Mouse (Mus musculus) midbrain, embryonic 11.5 days (tissue): ENCODE data around the gene Acot5. TPM values are rescaled to one million over a fixed set of nuclear protein-coding genes. Genes with fewer than 3 reads are reported as not detected.
A peak's percentile ranks its signal among the peaks of the same experiment; 100 is the strongest.

Experiments
- ATAC-seq: fragments of 200-750 bp; cut with Nextera tagmentation; 2 replicates; pipeline ENCODE4 v1.8.0; 2017; ENCODE audit warnings: moderate TSS enrichment, moderate library complexity; ENCODE audit not compliant: low FRiP score
- DNase-seq: peaks from one replicate; pipeline ENCODE4 v3.0.0; 2015; ENCODE audit warnings: low spot score; ENCODE audit errors: missing footprints
- H3K27ac ChIP-seq: fragments of 300-500 bp; sonication (generic); 2 replicates; pipeline ENCODE4 v1.5.1; 2014; ENCODE audit warnings: low read depth, low read length
- H3K27me3 ChIP-seq: fragments of 300-500 bp; sonication (generic); 2 replicates; pipeline ENCODE4 v1.6.1; 2014; ENCODE audit warnings: mild to moderate bottlenecking, low read length, moderate library complexity, mixed read lengths; ENCODE audit not compliant: control insufficient read depth, insufficient read depth
- H3K36me3 ChIP-seq: fragments of 300-500 bp; sonication (generic); 2 replicates; pipeline ENCODE4 v1.6.1; 2014; ENCODE audit warnings: mild to moderate bottlenecking, low read length, moderate library complexity, mixed read lengths; ENCODE audit not compliant: control insufficient read depth, insufficient read depth
- H3K4me1 ChIP-seq: fragments of 300-500 bp; sonication (generic); 2 replicates; pipeline ENCODE4 v1.6.1; 2014; ENCODE audit warnings: low read length; ENCODE audit not compliant: control insufficient read depth, insufficient read depth
- H3K4me2 ChIP-seq: fragments of 300-500 bp; sonication (generic); 2 replicates; pipeline ENCODE4 v1.6.1; 2014; ENCODE audit warnings: mild to moderate bottlenecking, moderate library complexity
- H3K4me3 ChIP-seq: fragments of 300-500 bp; sonication (generic); 2 replicates; pipeline ENCODE4 v1.5.1; 2014; ENCODE audit warnings: low read depth, low read length
- H3K9ac ChIP-seq: fragments of 300-500 bp; sonication (generic); 2 replicates; pipeline ENCODE4 v1.6.1; 2014; ENCODE audit warnings: low read length
- H3K9me3 ChIP-seq: fragments of 300-500 bp; sonication (generic); 2 replicates; pipeline ENCODE4 v1.6.1; 2016; ENCODE audit warnings: low read length; ENCODE audit not compliant: control insufficient read depth
- WGBS: fragments of 180-500 bp; shearing (Covaris S2); extraction: QIAGEN DNeasy Blood & Tissue Kit; methylation state at CpG from one replicate; pipeline ENCODE4 v1.1.7; 2014; 5-methylcytosine and 5-hydroxymethylcytosine counted together
- polyA plus RNA-seq: library from polyadenylated mRNA; unstranded; fragments of >200 nt; fragmentation: Nextera tagmentation; extraction: Ambion mirVana; gene quantifications from 2 replicates; pipeline ENCODE4 v1.2.1, GENCODE M21; 2014

Acot5 gene
- polyA plus RNA-seq, 1 experiment from 2014 or later, result not detected

DNA sequence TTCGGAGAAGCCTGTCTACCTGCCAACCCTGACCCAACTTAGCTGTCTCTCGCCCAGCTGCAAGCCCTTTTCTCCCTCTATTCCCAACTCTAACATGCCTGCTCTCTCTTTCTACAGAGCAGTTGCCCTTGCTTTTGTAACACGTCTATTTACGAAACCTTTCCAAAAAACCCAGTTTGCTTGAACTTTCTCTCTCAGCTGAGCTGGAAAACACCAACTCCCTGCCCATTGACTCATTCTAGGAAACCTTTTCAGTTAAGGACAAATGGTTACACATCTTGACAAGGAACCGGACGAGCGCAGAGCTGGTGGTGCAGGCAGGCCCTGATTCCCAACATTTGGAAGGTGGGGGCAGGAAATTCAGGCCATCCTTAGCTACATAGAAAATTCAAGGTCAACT lies 16.5 kb upstream of the Acot5 start:
- 88% methylated on average over 7 of the region's 7 CpGs for WGBS
- H3K36me3 ChIP-seq, result no peaks in the 10 kb centered on the region
- ATAC-seq, result no peak
- peaks cover 2% of the 10 kb centered on the region; the same call in 1 of the 2 replicates for H3K9me3 ChIP-seq
- H3K9ac ChIP-seq, result no peak overlapping the region
- peak; percentile 88 for DNase-seq
- no peaks in the 10 kb centered on the region for H3K4me1 ChIP-seq
- H3K4me2 ChIP-seq, result no peak overlapping the region
- H3K27me3 ChIP-seq, result peaks cover 15% of the 10 kb centered on the region
- H3K4me3 ChIP-seq, result no peak overlapping the region
- H3K27ac ChIP-seq, result no peak overlapping the region

DNA sequence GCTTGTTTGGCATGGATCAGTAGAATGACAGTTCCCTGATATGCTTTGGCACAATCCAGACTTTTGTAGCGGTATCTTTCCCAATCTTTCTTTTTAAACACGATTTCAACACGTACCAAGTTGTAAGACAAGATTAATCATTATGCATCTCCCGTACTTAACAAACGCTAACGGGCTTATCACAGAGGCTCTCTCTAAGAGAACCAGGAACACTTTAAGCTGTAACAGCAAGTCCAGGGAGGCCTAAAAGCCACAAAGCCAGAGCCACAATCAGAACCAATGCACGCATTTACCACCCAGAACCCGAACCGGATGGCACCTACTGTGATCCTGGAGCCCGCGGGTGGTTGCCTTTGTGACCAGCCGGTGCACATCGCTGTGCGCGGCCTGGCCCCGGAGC lies 16.0 kb upstream of the Acot5 start:
- H3K4me3 ChIP-seq, result peak overlapping the region; percentile 36
- H3K9ac ChIP-seq, result peak overlapping the region; percentile 48
- no peak for ATAC-seq
- no peaks in the 10 kb centered on the region; the same call in 1 of the 2 replicates for H3K9me3 ChIP-seq
- WGBS, result 16% methylated on average over 16 of the region's 16 CpGs
- DNase-seq, result peak; percentile 94
- H3K4me2 ChIP-seq, result peak overlapping the region; percentile 62
- no peak overlapping the region for H3K27ac ChIP-seq
- peaks cover 15% of the 10 kb centered on the region for H3K27me3 ChIP-seq
- H3K4me1 ChIP-seq, result no peaks in the 10 kb centered on the region
- no peaks in the 10 kb centered on the region for H3K36me3 ChIP-seq

DNA sequence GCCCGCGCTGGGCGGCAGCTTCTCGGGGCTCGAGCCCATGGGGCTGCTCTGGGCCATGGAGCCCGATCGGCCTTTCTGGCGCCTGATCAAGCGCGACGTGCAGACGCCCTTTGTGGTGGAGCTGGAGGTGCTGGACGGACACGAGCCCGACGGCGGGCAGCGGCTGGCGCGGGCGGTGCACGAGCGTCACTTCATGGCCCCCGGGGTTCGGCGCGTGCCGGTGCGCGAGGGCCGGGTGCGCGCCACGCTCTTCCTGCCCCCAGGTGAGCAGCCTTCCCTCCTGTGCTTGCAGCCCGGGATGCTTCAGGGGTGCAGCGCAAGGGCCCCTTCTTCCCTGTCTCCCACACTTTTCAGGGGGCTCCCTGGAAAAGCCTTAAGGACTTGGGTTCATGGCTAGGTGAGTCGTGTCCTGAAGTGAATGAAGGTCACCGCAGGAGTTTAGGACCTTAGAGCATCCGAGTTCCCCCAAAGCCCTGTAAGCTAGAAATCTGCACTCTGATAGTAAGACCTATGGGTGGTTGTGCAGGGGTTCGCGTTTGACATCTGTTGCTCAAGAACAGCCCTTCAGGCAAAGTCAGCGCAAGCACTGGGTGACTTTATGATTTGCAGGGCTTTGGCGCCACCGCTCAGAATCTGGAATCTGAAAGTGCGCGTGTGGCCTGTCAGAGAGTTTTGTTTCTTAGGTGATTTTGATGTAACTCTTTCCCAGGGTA lies 15.3 kb upstream of the Acot5 start:
- Histone ChIP-seq H3K36me3 (no peaks in the 10 kb centered on the region), H3K27me3 (peaks cover 15% of the 10 kb centered on the region), H3K4me1 (no peaks in the 10 kb centered on the region), H3K9ac (peak overlapping the region; percentile 48), H3K4me2 (peak overlapping the region; percentile 62), H3K9me3 (no peaks in the 10 kb centered on the region), H3K4me3 (peak overlapping the region; percentile 36), H3K27ac (no peak overlapping the region)
- DNase-seq, result peak; percentile 94
- ATAC-seq, result no peak
- 4% methylated on average over 28 of the region's 46 CpGs for WGBS

- Histone ChIP-seq H3K9ac (no peak overlapping the region), H3K4me2 (no peak overlapping the region), H3K4me3 (no peak overlapping the region), H3K27ac (no peak overlapping the region), H3K27me3 (no peaks in the 10 kb centered on the region), H3K36me3 (no peaks in the 10 kb centered on the region), H3K9me3 (no peaks in the 10 kb centered on the region; the same call in 1 of the 2 replicates), H3K4me1 (no peaks in the 10 kb centered on the region)
- ATAC-seq, result no peak
- peak; percentile 86 for DNase-seq
- 32% methylated on average over 2 of the region's 2 CpGs for WGBS
These were observed 8.2 kb upstream of the Acot5 start for GRCm38 (mm10) chr12:84060946-84061345.

DNA sequence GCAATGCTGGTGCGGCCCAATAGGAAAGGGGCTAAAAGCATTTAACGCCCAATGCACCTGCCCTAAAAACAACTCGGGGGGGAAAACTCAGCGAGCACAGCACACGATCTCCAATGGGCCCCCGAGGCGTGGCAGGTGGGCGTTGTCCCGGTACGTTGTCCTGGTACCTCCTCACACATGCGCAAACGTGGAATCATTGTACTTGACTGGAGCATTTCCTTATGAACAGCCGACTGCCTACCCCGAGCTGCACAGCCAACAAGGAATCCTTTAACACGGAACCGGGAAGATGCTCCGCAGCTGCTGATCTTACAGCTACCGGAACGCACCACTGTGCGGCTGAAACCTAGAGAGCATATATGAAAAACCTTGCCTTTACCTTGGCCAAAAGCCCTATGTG lies 6.8 kb upstream of the Acot5 start:
- no peaks in the 10 kb centered on the region for H3K27me3 ChIP-seq
- ATAC-seq (no peak), DNase-seq (no peak)
- H3K4me3 ChIP-seq, result no peak overlapping the region
- no peaks in the 10 kb centered on the region for H3K4me1 ChIP-seq
- no peak overlapping the region for H3K4me2 ChIP-seq
- 94% methylated on average over 20 of the region's 20 CpGs for WGBS
- no peaks in the 10 kb centered on the region for H3K36me3 ChIP-seq
- no peak overlapping the region for H3K27ac ChIP-seq
- no peak overlapping the region for H3K9ac ChIP-seq
- H3K9me3 ChIP-seq, result no peaks in the 10 kb centered on the region; the same call in 1 of the 2 replicates

- 64% methylated on average over 5 of the region's 5 CpGs for WGBS
- no peak for ATAC-seq
- no peak overlapping the region for H3K9ac ChIP-seq
- H3K4me1 ChIP-seq, result no peaks in the 10 kb centered on the region
- H3K36me3 ChIP-seq, result no peaks in the 10 kb centered on the region
- H3K9me3 ChIP-seq, result no peaks in the 10 kb centered on the region; the same call in 1 of the 2 replicates
- no peak for DNase-seq
- no peak overlapping the region for H3K27ac ChIP-seq
- H3K4me2 ChIP-seq, result no peak overlapping the region
- no peak overlapping the region for H3K4me3 ChIP-seq
- peaks cover 5% of the 10 kb centered on the region; the same call in 1 of the 2 replicates for H3K27me3 ChIP-seq
These were observed 5.9 kb upstream of the Acot5 start for GRCm38 (mm10) chr12:84063228-84063627.

DNA sequence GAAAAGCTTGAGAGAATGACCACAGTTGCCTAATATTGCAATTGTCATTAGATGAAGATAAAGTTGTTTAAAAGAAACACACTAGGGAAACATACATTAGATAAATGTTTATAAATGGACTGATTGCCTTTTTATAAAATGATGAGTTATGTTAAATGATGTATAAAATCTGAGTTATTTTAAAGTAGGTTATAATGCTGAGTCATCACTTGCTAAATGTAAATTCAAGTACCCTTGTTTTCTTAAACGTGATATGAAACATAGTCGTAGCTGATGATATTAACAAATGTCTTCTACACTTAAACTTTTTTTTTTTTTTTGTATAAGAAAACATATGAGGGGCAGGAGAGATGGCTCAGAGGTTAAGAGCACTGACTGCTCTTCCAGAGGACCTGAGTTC lies 5.3 kb upstream of the Acot5 start:
- Histone ChIP-seq H3K4me1 (no peaks in the 10 kb centered on the region), H3K9ac (no peak overlapping the region), H3K4me2 (no peak overlapping the region), H3K27ac (no peak overlapping the region), H3K36me3 (no peaks in the 10 kb centered on the region), H3K9me3 (no peaks in the 10 kb centered on the region; the same call in 1 of the 2 replicates), H3K4me3 (no peak overlapping the region), H3K27me3 (peaks cover 11% of the 10 kb centered on the region)
- DNase-seq (no peak), ATAC-seq (no peak)
- 82% methylated on average over 2 of the region's 2 CpGs for WGBS

DNA sequence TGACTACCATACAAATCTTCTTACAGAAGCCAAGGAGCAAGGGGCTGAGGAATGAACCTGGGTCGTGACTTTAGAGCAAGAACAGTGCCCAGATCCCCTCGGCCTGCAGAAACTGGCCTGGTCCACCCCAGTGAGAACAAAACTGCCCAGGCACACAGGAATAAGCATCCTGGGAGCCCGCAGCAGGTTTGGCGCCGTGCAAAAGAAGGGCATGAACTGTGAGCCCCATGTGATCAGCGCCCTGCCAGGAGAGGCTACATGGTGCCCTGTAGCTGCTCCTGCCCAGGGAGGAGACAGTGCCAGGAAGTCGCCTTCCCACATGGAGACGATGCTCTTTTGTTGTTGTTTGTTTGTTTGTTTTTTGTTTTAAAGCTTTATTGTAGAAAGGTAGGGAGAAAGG lies 4.5 kb upstream of the Acot5 start:
- peaks cover 16% of the 10 kb centered on the region for H3K27me3 ChIP-seq
- H3K27ac ChIP-seq, result no peak overlapping the region
- ATAC-seq (no peak), DNase-seq (peak; percentile 72)
- H3K9ac ChIP-seq, result no peak overlapping the region
- WGBS, result 78% methylated on average over 8 of the region's 8 CpGs
- no peaks in the 10 kb centered on the region; the same call in 1 of the 2 replicates for H3K9me3 ChIP-seq
- H3K4me1 ChIP-seq, result no peaks in the 10 kb centered on the region
- H3K36me3 ChIP-seq, result no peaks in the 10 kb centered on the region
- no peak overlapping the region for H3K4me3 ChIP-seq
- H3K4me2 ChIP-seq, result no peak overlapping the region

GRCm38 (mm10) chr12:84067752-84068151 lies 1.4 kb upstream of the Acot5 start:
- peak; percentile 70 for DNase-seq
- Histone ChIP-seq H3K4me1 (no peaks in the 10 kb centered on the region), H3K9me3 (no peaks in the 10 kb centered on the region; the same call in 1 of the 2 replicates), H3K4me3 (no peak overlapping the region), H3K9ac (no peak overlapping the region), H3K36me3 (no peaks in the 10 kb centered on the region), H3K27ac (no peak overlapping the region), H3K27me3 (peaks cover 23% of the 10 kb centered on the region), H3K4me2 (no peak overlapping the region)
- 76% methylated on average over 4 of the region's 4 CpGs for WGBS
- ATAC-seq, result no peak
